Mouse (Mus musculus): ENCODE data around the gene Scgb1a1. TPM values are rescaled to one million over a fixed set of nuclear protein-coding genes. Genes with fewer than 3 reads are reported as not detected.
"Not testable (repeated sequence)": the region's sequence is repeated elsewhere in the genome, so short reads cannot be mapped to it uniquely, and the experiment has no call there.

The Scgb1a1 gene
- polyA plus RNA-seq, 1 experiment from 2014 or later: not detected

- Histone ChIP-seq H3K9me3 (replicated peaks) (no peaks in the 10 kb centered on the region), H3K36me3 (no peaks in the 10 kb centered on the region), H3K27ac (no peak overlapping the region), H3K4me3 (no peak overlapping the region), H3K27me3 (replicated peaks) (no peaks in the 10 kb centered on the region), H3K9ac (no peak overlapping the region), H3K4me2 (no peak overlapping the region), H3K4me1 (no peaks in the 10 kb centered on the region)
- WGBS (ENCODE audit: insufficient replicate concordance): 60% methylated on average over 5 of the region's 5 CpGs
- no peak for ATAC-seq
Measured at GRCm38 (mm10) chr19:9095111-9095510, 7.4 kb upstream of the Scgb1a1 start.

DNA sequence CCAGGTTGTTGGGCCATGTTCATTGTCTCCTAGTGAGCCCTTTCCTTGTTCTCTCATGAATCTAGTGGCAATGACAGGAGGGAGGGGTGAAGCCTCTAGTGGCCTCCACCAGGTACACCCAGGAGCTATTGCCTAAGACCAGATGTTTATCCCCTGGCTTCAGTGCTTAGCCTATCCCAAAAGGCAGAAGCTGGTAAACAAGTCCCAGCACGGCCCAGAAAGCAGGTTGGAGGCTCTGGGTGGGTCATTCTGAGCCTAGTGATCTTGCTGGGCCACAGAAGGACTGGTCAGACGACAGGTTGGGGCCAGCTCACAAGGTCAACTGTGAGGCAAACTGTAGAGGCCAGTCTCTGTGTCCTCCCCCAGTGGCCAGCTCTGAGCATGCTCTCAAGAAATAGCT is 3.0 kb upstream of the Scgb1a1 start:
- Histone ChIP-seq H3K9me3 (replicated peaks) (no peaks in the 10 kb centered on the region), H3K9ac (no peak overlapping the region), H3K27ac (no peak overlapping the region), H3K4me2 (no peak overlapping the region), H3K4me3 (no peak overlapping the region), H3K4me1 (no peaks in the 10 kb centered on the region), H3K27me3 (replicated peaks) (0 out of 2 replicates have a peak, but pooled peaks cover 4% of the 10 kb centered on the region), H3K36me3 (no peaks in the 10 kb centered on the region)
- 48% methylated on average over 2 of the region's 2 CpGs for WGBS (ENCODE audit: insufficient replicate concordance)
- no peak for ATAC-seq

DNA sequence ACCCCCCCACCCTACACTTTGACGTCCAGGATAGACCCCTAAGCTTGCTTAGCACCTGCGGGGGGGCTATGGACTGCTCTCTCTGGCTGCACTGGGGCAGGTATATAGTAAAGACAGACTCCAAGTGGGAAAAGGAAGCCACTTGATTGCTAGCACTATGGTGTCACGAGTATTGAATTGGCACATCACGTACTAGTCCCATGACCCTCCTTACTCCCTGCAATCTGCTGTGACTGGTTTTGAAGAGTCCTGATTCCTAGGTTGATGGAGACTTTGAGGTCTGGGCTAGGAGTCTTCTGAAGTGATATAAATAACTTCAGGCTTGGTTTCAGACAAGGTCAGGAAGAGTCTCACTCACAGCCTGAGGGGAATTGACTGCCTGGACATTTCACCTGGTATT is 2.4 kb upstream of the Scgb1a1 start:
- Histone ChIP-seq H3K27me3 (replicated peaks) (0 out of 2 replicates have a peak, but pooled peaks cover 4% of the 10 kb centered on the region), H3K9me3 (replicated peaks) (no peaks in the 10 kb centered on the region), H3K4me2 (no peak overlapping the region), H3K27ac (no peak overlapping the region), H3K36me3 (no peaks in the 10 kb centered on the region), H3K4me1 (no peaks in the 10 kb centered on the region), H3K4me3 (no peak overlapping the region), H3K9ac (no peak overlapping the region)
- WGBS (ENCODE audit: insufficient replicate concordance): 47% methylated on average over 4 of the region's 4 CpGs
- ATAC-seq: no peak

- not testable (repeated sequence) for H3K27me3 ChIP-seq (replicated peaks); H3K4me2 ChIP-seq; H3K4me1 ChIP-seq; H3K9me3 ChIP-seq (replicated peaks); H3K9ac ChIP-seq; ATAC-seq; H3K27ac ChIP-seq; H3K36me3 ChIP-seq; H3K4me3 ChIP-seq
- 17% methylated on average over 2 of the region's 2 CpGs for WGBS (ENCODE audit: insufficient replicate concordance)
Measured at GRCm38 (mm10) chr19:9083892-9084291, 3.9 kb downstream of the Scgb1a1 start.

GRCm38 (mm10) chr19:9083010-9083355 is 4.8 kb downstream of the Scgb1a1 start:
- H3K27me3 ChIP-seq (replicated peaks): 0 out of 2 replicates have a peak, but pooled peaks cover 3% of the 10 kb centered on the region
- H3K36me3 ChIP-seq: no peaks in the 10 kb centered on the region
- peaks cover 9% of the 10 kb centered on the region; the same call in 1 of the 2 replicates for H3K4me1 ChIP-seq
- no peak overlapping the region for H3K4me3 ChIP-seq
- no peak for ATAC-seq
- H3K4me2 ChIP-seq: no peak overlapping the region
- no peak overlapping the region for H3K27ac ChIP-seq
- no peaks in the 10 kb centered on the region for H3K9me3 ChIP-seq (replicated peaks)
- WGBS (ENCODE audit: insufficient replicate concordance): 77% methylated on average over 2 of the region's 2 CpGs
- H3K9ac ChIP-seq: no peak overlapping the region

GRCm38 (mm10) chr19:9082191-9083009 is 5.4 kb downstream of the Scgb1a1 start:
- WGBS (ENCODE audit: insufficient replicate concordance): 18% methylated on average over 23 of the region's 23 CpGs
- Histone ChIP-seq H3K36me3 (no peaks in the 10 kb centered on the region), H3K4me3 (no peak overlapping the region), H3K4me1 (peaks cover 9% of the 10 kb centered on the region; the same call in 1 of the 2 replicates), H3K9ac (no peak overlapping the region), H3K9me3 (replicated peaks) (no peaks in the 10 kb centered on the region), H3K4me2 (peak overlapping the region; percentile 41), H3K27me3 (replicated peaks) (no peaks in the 10 kb centered on the region), H3K27ac (no peak overlapping the region)
- peak; percentile 80 for ATAC-seq

DNA sequence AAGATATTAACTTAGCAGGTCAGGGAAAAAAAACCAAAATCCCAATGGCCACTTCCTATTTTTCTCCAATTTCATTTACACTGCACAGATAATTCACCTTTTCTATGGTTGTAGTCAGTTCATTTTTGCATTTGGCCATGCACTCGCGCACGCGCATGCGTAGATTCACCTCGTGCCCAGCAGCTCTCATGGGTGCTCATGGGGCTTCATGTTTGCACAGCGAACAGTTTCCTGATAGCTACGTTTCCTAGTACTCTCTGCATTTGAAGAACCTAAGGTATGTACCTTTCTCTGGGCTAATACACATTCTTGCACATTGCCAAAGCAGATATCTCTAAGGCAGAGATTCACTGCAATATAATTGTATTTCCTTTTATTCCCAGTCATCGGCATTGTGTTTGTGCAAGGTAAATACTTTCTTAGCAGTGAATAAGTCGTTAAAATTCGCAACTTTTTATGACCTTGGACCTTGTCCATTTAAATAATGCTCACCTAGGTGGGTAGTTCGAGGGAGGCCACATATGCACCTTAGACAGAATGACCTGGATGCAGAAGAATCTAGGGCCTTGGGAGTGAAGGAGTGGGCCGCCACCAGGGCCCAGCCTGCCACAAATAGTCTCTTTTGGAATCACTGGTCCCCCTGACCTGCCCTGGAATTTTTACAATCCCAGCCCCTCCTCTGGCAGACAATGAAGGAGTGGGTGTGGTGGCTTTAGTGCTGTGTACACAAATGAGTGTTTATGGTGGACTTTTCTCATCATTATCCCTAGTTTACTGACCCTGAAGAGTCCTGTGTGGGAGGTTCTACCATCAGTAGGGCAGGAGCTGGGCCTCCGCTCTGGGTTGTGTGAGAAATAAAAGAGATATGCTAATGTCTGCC is 6.2 kb downstream of the Scgb1a1 start:
- Histone ChIP-seq H3K4me1 (peaks cover 9% of the 10 kb centered on the region; the same call in 1 of the 2 replicates), H3K36me3 (no peaks in the 10 kb centered on the region), H3K27me3 (replicated peaks) (no peaks in the 10 kb centered on the region), H3K9me3 (replicated peaks) (no peaks in the 10 kb centered on the region), H3K4me2 (no peak overlapping the region), H3K27ac (no peak overlapping the region), H3K4me3 (no peak overlapping the region), H3K9ac (no peak overlapping the region)
- 77% methylated on average over 14 of the region's 14 CpGs for WGBS (ENCODE audit: insufficient replicate concordance)
- no peak for ATAC-seq

- Histone ChIP-seq H3K4me3 (no peak overlapping the region), H3K4me2 (no peak overlapping the region), H3K9ac (no peak overlapping the region), H3K27ac (no peak overlapping the region), H3K4me1 (peaks cover 9% of the 10 kb centered on the region; the same call in 1 of the 2 replicates), H3K9me3 (replicated peaks) (no peaks in the 10 kb centered on the region), H3K36me3 (no peaks in the 10 kb centered on the region), H3K27me3 (replicated peaks) (no peaks in the 10 kb centered on the region)
- WGBS (ENCODE audit: insufficient replicate concordance): 25% methylated on average over 7 of the region's 7 CpGs
- no peak for ATAC-seq
Measured at GRCm38 (mm10) chr19:9079916-9080315, 7.8 kb downstream of the Scgb1a1 start.

DNA sequence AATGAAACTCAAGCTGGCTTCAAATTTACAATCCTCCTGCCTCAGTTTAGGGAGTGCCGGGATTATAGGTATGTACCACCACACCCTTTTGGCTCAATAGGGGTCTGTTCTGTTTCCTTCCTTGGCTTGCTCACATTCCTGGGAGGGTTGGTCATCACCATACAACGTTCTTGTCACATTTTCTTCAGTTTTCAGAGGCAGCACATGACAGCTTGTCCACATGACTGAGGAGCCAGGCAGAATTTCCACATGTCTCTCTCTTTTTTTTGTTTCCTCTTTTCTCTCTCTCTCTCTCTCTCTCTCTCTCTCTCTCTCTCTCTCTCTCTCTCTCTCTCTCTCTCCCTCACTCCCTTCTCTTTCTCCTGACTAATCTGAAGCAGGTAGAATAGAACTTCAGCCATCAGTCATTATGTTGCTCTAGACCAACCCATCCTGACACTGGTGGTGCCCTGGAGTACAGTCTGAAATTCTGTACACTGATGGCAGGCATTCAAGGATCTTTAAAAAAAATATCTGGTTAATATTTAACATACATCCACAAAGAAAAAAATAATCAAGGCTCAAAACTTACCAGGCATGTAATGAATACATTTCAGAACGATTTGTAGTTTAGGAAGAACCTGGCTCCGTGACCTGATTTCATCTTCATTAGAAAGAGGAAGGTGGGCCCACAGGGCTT is 10.6 kb downstream of the Scgb1a1 start:
- Histone ChIP-seq H3K9me3 (replicated peaks) (no peaks in the 10 kb centered on the region), H3K27me3 (replicated peaks) (no peaks in the 10 kb centered on the region), H3K27ac (no peak overlapping the region), H3K9ac (no peak overlapping the region), H3K4me1 (peaks cover 10% of the 10 kb centered on the region; the same call in 1 of the 2 replicates), H3K4me2 (no peak overlapping the region), H3K36me3 (no peaks in the 10 kb centered on the region), H3K4me3 (no peak overlapping the region)
- no peak for ATAC-seq
- 58% methylated on average over 4 of the region's 4 CpGs for WGBS (ENCODE audit: insufficient replicate concordance)

- no peak for ATAC-seq
- Histone ChIP-seq H3K4me3 (no peak overlapping the region), H3K4me2 (no peak overlapping the region), H3K4me1 (peaks cover 13% of the 10 kb centered on the region), H3K27ac (no peak overlapping the region), H3K9ac (no peak overlapping the region), H3K9me3 (replicated peaks) (no peaks in the 10 kb centered on the region), H3K27me3 (replicated peaks) (no peaks in the 10 kb centered on the region), H3K36me3 (no peaks in the 10 kb centered on the region)
- 74% methylated on average over 3 of the region's 3 CpGs for WGBS (ENCODE audit: insufficient replicate concordance)
Measured at GRCm38 (mm10) chr19:9076035-9076434, 11.7 kb downstream of the Scgb1a1 start.

GRCm38 (mm10) chr19:9075558-9075957 is 12.2 kb downstream of the Scgb1a1 start:
- Histone ChIP-seq H3K4me2 (no peak overlapping the region), H3K4me3 (no peak overlapping the region), H3K4me1 (peaks cover 17% of the 10 kb centered on the region), H3K9me3 (replicated peaks) (no peaks in the 10 kb centered on the region), H3K9ac (no peak overlapping the region), H3K27me3 (replicated peaks) (no peaks in the 10 kb centered on the region), H3K36me3 (no peaks in the 10 kb centered on the region), H3K27ac (no peak overlapping the region)
- WGBS (ENCODE audit: insufficient replicate concordance): 56% methylated on average over 2 of the region's 2 CpGs
- ATAC-seq: no peak

DNA sequence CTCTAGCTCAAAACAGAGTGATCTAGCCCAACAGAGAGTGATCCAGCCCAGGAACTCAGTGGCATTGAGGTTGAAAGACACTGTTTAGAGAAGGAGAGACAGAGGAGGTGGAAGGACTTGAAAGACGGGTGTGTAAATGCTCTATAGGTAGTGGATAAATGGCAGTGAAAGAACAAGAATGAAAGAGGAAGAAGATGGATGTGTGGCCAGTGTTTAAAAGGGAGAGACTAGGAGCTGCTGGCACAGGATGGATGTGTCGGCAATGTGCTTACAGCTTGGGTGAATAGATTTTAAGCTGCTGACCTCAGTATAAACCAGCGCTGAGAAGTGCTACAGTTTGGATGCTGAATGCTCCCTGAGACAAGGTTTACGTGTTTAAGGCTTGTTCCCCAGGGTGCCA is 13.3 kb downstream of the Scgb1a1 start:
- H3K4me2 ChIP-seq: no peak overlapping the region
- no peaks in the 10 kb centered on the region for H3K27me3 ChIP-seq (replicated peaks)
- H3K4me3 ChIP-seq: no peak overlapping the region
- H3K27ac ChIP-seq: no peak overlapping the region
- H3K36me3 ChIP-seq: no peaks in the 10 kb centered on the region
- H3K9ac ChIP-seq: no peak overlapping the region
- H3K9me3 ChIP-seq (replicated peaks): no peaks in the 10 kb centered on the region
- H3K4me1 ChIP-seq: peaks cover 17% of the 10 kb centered on the region
- WGBS (ENCODE audit: insufficient replicate concordance): 61% methylated on average over 4 of the region's 4 CpGs
- no peak for ATAC-seq
